Comparison of ENCODE assay signal across 7 mouse cellular contexts in the genomic region with DNA sequence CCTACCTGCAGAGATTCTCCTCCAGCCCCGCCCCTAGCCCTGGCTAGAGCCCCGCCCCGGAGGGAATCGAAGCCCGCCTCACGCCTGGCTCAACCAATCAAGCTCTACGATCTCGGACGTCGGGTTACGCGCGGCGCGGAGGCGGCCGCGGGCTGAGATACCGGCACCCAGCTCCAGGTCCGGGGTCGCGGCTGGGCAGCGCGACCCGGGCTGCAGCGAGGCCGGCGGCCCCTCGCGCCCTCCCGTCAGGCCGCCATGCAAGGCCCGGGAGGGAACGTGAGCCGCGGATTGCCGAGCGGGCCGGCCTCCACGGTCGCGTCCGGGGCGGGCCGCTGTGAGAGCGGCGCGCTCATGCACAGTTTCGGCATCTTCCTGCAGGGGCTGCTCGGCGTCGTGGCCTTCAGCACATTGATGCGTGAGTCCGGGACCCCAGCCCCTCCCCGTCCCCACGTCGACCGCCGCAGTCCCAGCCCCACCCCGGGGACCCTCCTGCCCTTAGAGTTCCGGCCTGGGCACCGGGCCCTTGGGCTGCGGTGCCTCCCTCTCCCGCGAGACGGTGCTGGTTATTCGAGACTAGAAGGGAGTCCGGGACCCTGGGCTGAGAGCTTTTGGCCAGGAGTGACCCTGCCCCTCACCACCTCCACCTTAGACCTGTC. TPM values are rescaled to one million over a fixed set of nuclear protein-coding genes. Genes with fewer than 3 reads are reported as not detected.
DNase-seq lines count a peak whose midpoint lies in the region; ATAC-seq lines count a peak whose summit lies in the region.

TSS of gene Tmem110 (plus strand) at position 115 of the 656 bp plus-strand sequence.

- peak within 1 kb of the TSS; percentile 91 for H3K9ac ChIP-seq in intestine, embryonic 15.5 days

- H3K4me1 ChIP-seq in intestine, embryonic 15.5 days (replicated peaks): peaks cover 33% of the 10 kb centered on the region
- peaks cover 24% of the 10 kb centered on the region for H3K4me1 ChIP-seq in midbrain, embryonic 10.5 days

- DNase-seq in adrenal gland, adult (ENCODE audit: inconsistent age in 2 of 2, low spot score in 1 of 2): peak; percentile 85 to 94
- peak; percentile 85 for DNase-seq in embryo, embryonic 10.5 days (ENCODE audit: low spot score)
- peak; percentile 82 for DNase-seq in gastrocnemius, postnatal 25 days
- DNase-seq in left cerebral cortex, postnatal 25 days (ENCODE audit: low spot score in 2 of 2): peak; percentile 87 to 89
- DNase-seq in midbrain, embryonic 10.5 days (ENCODE audit: low spot score): peak; percentile 86
- DNase-seq in right cerebral cortex, postnatal 4 days: peak; percentile 80

- H3K4me2 ChIP-seq in intestine, embryonic 15.5 days (replicated peaks): peak within 1 kb of the TSS; percentile 81

- H3K9me3 ChIP-seq in intestine, embryonic 15.5 days: no peaks in the 10 kb centered on the region
- H3K9me3 ChIP-seq in midbrain, embryonic 10.5 days (replicated peaks): no peaks in the 10 kb centered on the region

- intact Hi-C loops in left cerebral cortex, postnatal 25 days (cut with DNase I): loop anchor here (5.0 kb wide), 1 partner anchor 42 kb away; no protein-coding TSS in a partner anchor

- no peaks in the 10 kb centered on the region for H3K36me3 ChIP-seq in intestine, embryonic 15.5 days
- H3K36me3 ChIP-seq in midbrain, embryonic 10.5 days: no peaks in the 10 kb centered on the region

- ATAC-seq in intestine, embryonic 15.5 days: peak; percentile 98

- peak within 1 kb of the TSS; percentile 73 for H3K27ac ChIP-seq in intestine, embryonic 15.5 days
- peak within 1 kb of the TSS; percentile 92 for H3K27ac ChIP-seq in midbrain, embryonic 10.5 days (replicated peaks)

- H3K4me3 ChIP-seq in intestine, embryonic 15.5 days (replicated peaks): peak within 1 kb of the TSS; percentile 93
- H3K4me3 ChIP-seq in midbrain, embryonic 10.5 days: peak within 1 kb of the TSS; percentile 87

- WGBS in intestine, embryonic 15.5 days: under 1% methylated on average over 68 of the region's 68 CpGs
- under 1% methylated on average over 68 of the region's 68 CpGs for WGBS in midbrain, embryonic 10.5 days

- no peaks in the 10 kb centered on the region for H3K27me3 ChIP-seq in intestine, embryonic 15.5 days (replicated peaks)
- H3K27me3 ChIP-seq in midbrain, embryonic 10.5 days (ENCODE audit: low read depth, poor library complexity, severe bottlenecking): no peaks in the 10 kb centered on the region

RNA-seq across cellular contexts. Expression of gene Tmem110, which starts in this region (rescaled TPM):
- 1 to 10 TPM; 6.3 TPM for total RNA-seq in gastrocnemius, postnatal 25 days (2021)
- 22.0 and 22.2 TPM in 2 replicates for polyA plus RNA-seq in intestine, embryonic 15.5 days (2015; fragmentation: Nextera tagmentation; extraction: Ambion mirVana)
- total RNA-seq in left cerebral cortex, postnatal 25 days (2021): 10 to 100 TPM; 18.7 to 21.0 TPM
- polyA plus RNA-seq in midbrain, embryonic 10.5 days (2016; fragmentation: Nextera tagmentation; extraction: Ambion mirVana): 20.3 and 24.4 TPM in 2 replicates

Comparison
In these comparisons a context has a peak if more than half of its experiments do, and no peak if none do; other contexts are left out.
1. Peak in every context shown above with its lines: DNase-seq, ATAC-seq, H3K4me3 ChIP-seq and H3K27ac ChIP-seq.